In the genomic region with DNA sequence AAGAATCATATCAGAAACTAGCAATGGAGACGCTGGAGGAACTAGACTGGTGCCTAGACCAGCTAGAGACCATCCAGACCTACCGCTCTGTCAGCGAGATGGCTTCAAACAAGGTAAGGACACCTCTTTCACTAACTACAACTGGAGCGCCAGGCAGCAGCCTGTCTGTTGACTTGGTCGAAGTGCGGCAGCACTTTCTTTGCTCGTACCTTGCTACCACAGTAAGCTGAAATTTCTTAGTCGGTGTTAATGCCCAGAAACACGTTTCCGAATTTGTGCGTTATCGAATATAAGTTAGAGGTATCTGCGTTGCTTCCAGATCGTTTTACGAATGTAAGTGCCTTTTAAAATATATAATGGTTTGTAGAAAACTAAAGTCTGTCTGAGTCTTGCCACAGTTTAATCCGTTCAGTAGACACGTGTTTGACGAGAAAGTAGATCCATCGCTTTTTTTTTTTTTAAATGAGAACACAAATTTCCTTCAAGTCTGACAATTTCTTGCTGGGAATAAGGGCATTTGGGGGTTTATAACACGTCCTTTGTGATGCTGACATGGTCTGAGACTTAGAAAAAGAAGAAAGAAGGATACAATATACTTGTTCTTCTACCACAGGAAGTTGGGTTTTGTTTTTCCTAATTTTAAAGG, we compare ENCODE assay signal across 8 mouse cellular contexts.
DNase-seq lines count a peak whose midpoint lies in the region; ATAC-seq and TF ChIP-seq lines count a peak whose summit lies in the region.

No protein-coding gene starts in this region.

- no peak for ATAC-seq in heart, embryonic 13.5 days (ENCODE audit: extremely low read depth, insufficient number of reproducible peaks, low FRiP score, low TSS enrichment)
- 0 out of 2 replicates have a peak, but pooled peaks have one; percentile 3 for ATAC-seq in heart, postnatal 0 days (ENCODE audit: insufficient read depth, low read depth)
- ATAC-seq in liver, embryonic 13.5 days (ENCODE audit: low read depth): peak; percentile 41

- H3K4me3 ChIP-seq in heart, embryonic 13.5 days: peak overlapping the region; percentile 70
- peak overlapping the region; percentile 78 for H3K4me3 ChIP-seq in heart, postnatal 0 days (ENCODE audit: low read depth, low read length)
- peak overlapping the region; percentile 67 for H3K4me3 ChIP-seq in liver, embryonic 13.5 days (replicated peaks)

- peak overlapping the region; percentile 88 for H3K9ac ChIP-seq in heart, embryonic 13.5 days
- H3K9ac ChIP-seq in heart, postnatal 0 days (replicated peaks; ENCODE audit: low read depth, low read length): peak overlapping the region; percentile 85
- H3K9ac ChIP-seq in liver, embryonic 13.5 days: peak overlapping the region; percentile 77

- WGBS in heart, embryonic 13.5 days: 9% methylated on average over 20 of the region's 20 CpGs
- WGBS in heart, postnatal 0 days: 10% methylated on average over 20 of the region's 20 CpGs
- WGBS in liver, embryonic 13.5 days (ENCODE audit: insufficient replicate concordance): 2% methylated on average over 20 of the region's 20 CpGs

- no peaks in the 10 kb centered on the region for H3K27me3 ChIP-seq in heart, embryonic 13.5 days (replicated peaks)
- H3K27me3 ChIP-seq in heart, postnatal 0 days (ENCODE audit: control insufficient read depth, insufficient read depth, low read length): no peaks in the 10 kb centered on the region
- no peaks in the 10 kb centered on the region for H3K27me3 ChIP-seq in liver, embryonic 13.5 days

- no peak for TF ChIP-seq EP300 in heart, postnatal 0 days (IDR thresholded peaks at IDR 0.05; ENCODE audit: low read depth)

- H3K9me3 ChIP-seq in heart, embryonic 13.5 days: no peaks in the 10 kb centered on the region
- H3K9me3 ChIP-seq in heart, postnatal 0 days (replicated peaks; ENCODE audit: control insufficient read depth, low read length): no peaks in the 10 kb centered on the region
- H3K9me3 ChIP-seq in liver, embryonic 13.5 days (replicated peaks): no peaks in the 10 kb centered on the region

- peak overlapping the region; percentile 94 for H3K27ac ChIP-seq in heart, embryonic 13.5 days (replicated peaks)
- H3K27ac ChIP-seq in heart, postnatal 0 days (ENCODE audit: low read depth): peak overlapping the region; percentile 97
- peak overlapping the region; percentile 83 for H3K27ac ChIP-seq in liver, embryonic 13.5 days

- intact Hi-C loops in heart, postnatal 25 days (cut with DNase I): loop anchor here (2.0 kb wide), 1 partner anchor 84 kb away; no protein-coding TSS in a partner anchor

- peaks cover 5% of the 10 kb centered on the region; the same call in 1 of the 2 replicates for H3K36me3 ChIP-seq in heart, embryonic 13.5 days
- 0 out of 2 replicates have a peak, but pooled peaks cover 9% of the 10 kb centered on the region for H3K36me3 ChIP-seq in heart, postnatal 0 days (replicated peaks; ENCODE audit: control insufficient read depth, insufficient read depth, low read length)
- H3K36me3 ChIP-seq in liver, embryonic 13.5 days: no peaks in the 10 kb centered on the region

- peak overlapping the region; percentile 77 for H3K4me2 ChIP-seq in heart, embryonic 13.5 days
- peak overlapping the region; percentile 82 for H3K4me2 ChIP-seq in heart, postnatal 0 days (ENCODE audit: low read depth, low read length)
- peak overlapping the region; percentile 76 for H3K4me2 ChIP-seq in liver, embryonic 13.5 days

- H3K4me1 ChIP-seq in heart, embryonic 13.5 days: peaks cover 72% of the 10 kb centered on the region
- H3K4me1 ChIP-seq in heart, postnatal 0 days (ENCODE audit: control insufficient read depth, insufficient read depth): peaks cover 60% of the 10 kb centered on the region
- peaks cover 87% of the 10 kb centered on the region for H3K4me1 ChIP-seq in liver, embryonic 13.5 days (replicated peaks)

- DNase-seq in heart, postnatal 25 days (ENCODE audit: low spot score): no peak
- peak; percentile 54 for DNase-seq in adipocyte (ENCODE audit: low spot score)
- no peak for DNase-seq in heart, postnatal 0 days (ENCODE audit: low spot score)
- no peak for DNase-seq in liver, embryonic 13.5 days
- DNase-seq in spleen, postnatal 36 days (ENCODE audit: low spot score in 2 of 2): peak; percentile 45 to 46
- no peak for DNase-seq in gastrocnemius, adult 18-20 months (ENCODE audit: low spot score)
- no peak for DNase-seq in right cerebral cortex, adult 18-20 months

- TF ChIP-seq CTCF in heart, postnatal 0 days (IDR thresholded peaks at IDR 0.05; ENCODE audit: low read depth): no peak

Comparison
In these comparisons a context has a peak if more than half of its experiments do, and no peak if none do; other contexts are left out.
1. DNase-seq: peak in adipocyte (single experiment) and spleen, postnatal 36 days (2 of 2); none in heart, postnatal 25 days (single experiment), heart, postnatal 0 days (single experiment), liver, embryonic 13.5 days (single experiment), gastrocnemius, adult 18-20 months (single experiment) and right cerebral cortex, adult 18-20 months (single experiment).
2. Peak in every context shown above with its lines, with median percentiles within 50 percentile points of each other: H3K27ac ChIP-seq, H3K4me2 ChIP-seq, H3K4me3 ChIP-seq and H3K9ac ChIP-seq.